Mouse (Mus musculus) midbrain, embryonic 13.5 days (tissue): Measurements from ENCODE around the gene Rab11fip3. TPM values are rescaled to one million over a fixed set of nuclear protein-coding genes. Genes with fewer than 3 reads are reported as not detected.
"Not testable (repeated sequence)": the region's sequence is repeated elsewhere in the genome, so short reads cannot be mapped to it uniquely, and the experiment has no call there.

Experiments used
- ATAC-seq: fragments of 200-750 bp; cut with Nextera tagmentation; 2 replicates; pipeline ENCODE4 v1.8.0; 2017; ENCODE audit warnings: mild to moderate bottlenecking, moderate TSS enrichment, moderate library complexity
- H3K27ac ChIP-seq: fragments of 300-500 bp; sonication (generic); 2 replicates; pipeline ENCODE4 v1.5.1; 2015; ENCODE audit warnings: inconsistent platforms, mild to moderate bottlenecking, moderate library complexity
- H3K27me3 ChIP-seq: fragments of 300-500 bp; sonication (generic); 2 replicates; pipeline ENCODE4 v1.6.1; 2015; ENCODE audit warnings: mild to moderate bottlenecking, inconsistent platforms
- H3K36me3 ChIP-seq: fragments of 300-500 bp; sonication (generic); 2 replicates; pipeline ENCODE4 v1.6.1; 2015; ENCODE audit warnings: mild to moderate bottlenecking, inconsistent platforms
- H3K4me1 ChIP-seq: fragments of 300-500 bp; sonication (generic); replicated peaks from 2 replicates; pipeline ENCODE4 v1.6.1; 2015; ENCODE audit warnings: inconsistent platforms
- H3K4me2 ChIP-seq: fragments of 300-500 bp; sonication (generic); replicated peaks from 2 replicates; pipeline ENCODE4 v1.6.1; 2015; ENCODE audit warnings: moderate library complexity, mild to moderate bottlenecking, inconsistent platforms
- H3K4me3 ChIP-seq: fragments of 300-500 bp; sonication (generic); replicated peaks from 2 replicates; pipeline ENCODE4 v1.5.1; 2015; ENCODE audit warnings: mild to moderate bottlenecking, inconsistent platforms
- H3K9ac ChIP-seq: fragments of 300-500 bp; sonication (generic); replicated peaks from 2 replicates; pipeline ENCODE4 v1.6.1; 2015; ENCODE audit warnings: mild to moderate bottlenecking, inconsistent platforms
- H3K9me3 ChIP-seq: fragments of 300-500 bp; sonication (generic); 2 replicates; pipeline ENCODE4 v1.6.1; 2016; ENCODE audit warnings: mild to moderate bottlenecking, inconsistent platforms
- WGBS: fragments of 180-500 bp; shearing (Covaris S2); methylation state at CpG from one replicate; pipeline ENCODE4 v1.1.7; 2015; 5-methylcytosine and 5-hydroxymethylcytosine counted together
- polyA plus RNA-seq: library from polyadenylated mRNA; unstranded; fragments of >200 nt; fragmentation: Nextera tagmentation; extraction: Ambion mirVana; gene quantifications from 2 replicates; pipeline ENCODE4 v1.2.1, GENCODE M21; 2015

The Rab11fip3 gene
- polyA plus RNA-seq, 1 experiment from 2014 or later: 35.0 TPM

DNA sequence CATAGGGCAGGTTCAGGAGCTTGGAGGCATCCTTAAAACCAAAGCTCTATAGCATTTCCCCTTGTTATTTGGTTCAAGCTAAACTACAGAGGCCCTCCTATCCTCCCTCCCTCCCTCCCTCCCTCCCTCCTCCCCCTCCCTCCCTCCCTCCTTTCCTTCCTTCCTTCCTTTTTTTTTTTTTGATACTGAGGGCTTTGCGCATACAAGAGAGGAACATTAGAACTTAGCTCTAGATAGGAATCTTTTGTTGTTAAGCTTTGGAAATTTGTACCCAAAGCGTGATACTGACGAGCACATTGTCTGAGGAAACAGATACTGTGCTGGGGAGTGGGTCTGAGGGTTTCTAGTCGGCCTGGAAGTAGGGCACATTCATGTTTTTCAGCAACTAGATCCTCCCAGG is 36.3 kb upstream of the Rab11fip3 start:
- no peak for ATAC-seq
- no peak overlapping the region for H3K4me3 ChIP-seq
- H3K27me3 ChIP-seq: peaks cover 5% of the 10 kb centered on the region; the same call in 1 of the 2 replicates
- H3K4me1 ChIP-seq: peaks cover under 1% of the 10 kb centered on the region; the same call in 1 of the 2 replicates
- WGBS: 67% methylated on average over 3 of the region's 4 CpGs
- no peaks in the 10 kb centered on the region for H3K9me3 ChIP-seq
- H3K27ac ChIP-seq: no peak overlapping the region
- H3K9ac ChIP-seq: no peak overlapping the region
- no peaks in the 10 kb centered on the region for H3K36me3 ChIP-seq
- H3K4me2 ChIP-seq: no peak overlapping the region

DNA sequence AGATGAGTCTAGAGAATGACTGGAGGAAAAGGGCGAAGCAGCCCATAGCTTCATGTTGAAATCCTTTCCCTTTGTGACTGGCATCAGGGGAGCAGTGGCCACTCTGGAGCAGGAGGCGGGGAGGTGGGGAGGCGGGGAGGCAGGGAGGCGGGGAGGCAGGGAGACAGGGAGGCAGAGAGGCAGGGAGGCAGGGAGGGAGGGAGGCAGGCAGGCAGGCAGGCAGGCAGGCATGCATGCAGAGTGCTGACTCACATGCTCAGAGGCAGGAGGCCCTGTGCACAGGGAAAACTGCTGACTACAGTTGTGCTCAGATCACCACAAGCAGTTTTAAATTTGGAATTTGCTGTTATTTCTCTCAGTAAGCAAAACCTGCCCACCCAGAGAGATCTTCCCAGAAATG is 32.1 kb upstream of the Rab11fip3 start:
- ATAC-seq: no peak
- no peak overlapping the region for H3K4me2 ChIP-seq
- H3K27ac ChIP-seq: no peak overlapping the region
- no peak overlapping the region for H3K9ac ChIP-seq
- no peak overlapping the region for H3K4me3 ChIP-seq
- H3K36me3 ChIP-seq: no peaks in the 10 kb centered on the region
- no peaks in the 10 kb centered on the region for H3K27me3 ChIP-seq
- no peaks in the 10 kb centered on the region for H3K9me3 ChIP-seq
- no peaks in the 10 kb centered on the region for H3K4me1 ChIP-seq
- WGBS: 26% methylated on average over 4 of the region's 4 CpGs

DNA sequence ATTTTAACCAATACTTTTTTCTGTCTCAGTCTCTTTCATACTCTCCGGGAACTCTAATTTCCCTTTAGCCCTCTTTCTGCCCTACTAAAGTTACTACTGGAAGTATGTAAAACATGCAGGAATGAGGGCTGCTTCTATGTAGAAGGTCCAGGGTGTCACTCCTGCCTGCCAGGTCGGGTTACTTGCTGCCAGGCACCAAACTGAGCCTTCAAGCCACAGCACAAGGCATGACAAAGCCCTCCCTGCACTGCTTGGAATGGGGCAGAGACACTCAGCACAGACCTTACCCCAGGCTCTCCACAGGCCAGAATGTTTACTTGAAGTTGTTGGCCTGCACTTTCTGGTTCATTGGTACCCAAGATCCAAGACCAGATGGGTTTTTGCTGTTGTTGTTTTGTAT is 30.8 kb upstream of the Rab11fip3 start:
- H3K4me2 ChIP-seq: no peak overlapping the region
- no peaks in the 10 kb centered on the region for H3K36me3 ChIP-seq
- no peak overlapping the region for H3K27ac ChIP-seq
- H3K27me3 ChIP-seq: no peaks in the 10 kb centered on the region
- 43% methylated on average over 2 of the region's 2 CpGs for WGBS
- peaks cover 4% of the 10 kb centered on the region; the same call in 1 of the 2 replicates for H3K4me1 ChIP-seq
- no peak overlapping the region for H3K4me3 ChIP-seq
- no peaks in the 10 kb centered on the region for H3K9me3 ChIP-seq
- ATAC-seq: no peak
- no peak overlapping the region for H3K9ac ChIP-seq

DNA sequence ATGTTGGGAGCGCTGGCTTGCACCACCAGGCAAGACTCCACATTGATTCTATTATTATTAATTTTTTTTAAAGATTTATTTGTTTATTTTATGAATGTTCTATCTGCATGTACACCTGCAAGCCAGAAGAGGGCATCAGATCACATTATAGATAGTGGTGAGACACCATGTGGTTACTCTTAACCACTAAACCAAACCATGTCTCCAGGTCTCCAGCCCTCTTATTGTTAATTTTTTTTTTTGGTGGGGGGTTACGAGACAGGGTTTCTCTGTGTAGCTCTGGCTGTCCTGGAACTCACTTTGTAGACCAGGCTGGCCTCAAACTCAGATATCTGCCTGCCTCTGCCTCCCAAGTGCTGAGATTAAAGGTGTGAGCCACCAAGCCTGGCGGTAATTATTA is 30.0 kb upstream of the Rab11fip3 start:
- not testable (repeated sequence) for H3K9me3 ChIP-seq, H3K36me3 ChIP-seq, H3K9ac ChIP-seq, H3K4me3 ChIP-seq, H3K27me3 ChIP-seq, H3K4me2 ChIP-seq, ATAC-seq, H3K27ac ChIP-seq
- 68% methylated on average over 3 of the region's 3 CpGs for WGBS
- peaks cover 11% of the 10 kb centered on the region; the same call in 1 of the 2 replicates for H3K4me1 ChIP-seq

DNA sequence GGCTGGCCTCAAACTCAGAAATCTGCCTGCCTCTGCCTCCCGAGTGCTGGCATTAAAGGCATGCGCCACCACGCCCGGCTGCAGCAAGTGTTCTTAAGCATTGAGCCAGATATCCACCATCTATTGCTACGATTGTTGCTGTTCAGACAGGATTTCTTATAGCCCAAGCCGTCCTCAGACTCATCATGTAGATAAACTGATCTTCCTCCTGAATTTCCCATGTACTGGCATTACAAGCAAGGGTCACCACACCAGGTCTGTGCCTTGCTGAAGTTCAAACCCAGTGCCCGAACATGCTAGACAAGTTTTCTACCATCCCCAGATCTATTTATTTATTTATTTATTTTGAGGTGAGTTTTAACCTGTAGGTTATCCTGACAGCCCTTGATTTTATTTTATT is 29.1 kb upstream of the Rab11fip3 start:
- Histone ChIP-seq H3K27ac (no peak overlapping the region), H3K4me1 (peaks cover 14% of the 10 kb centered on the region; the same call in 1 of the 2 replicates), H3K4me3 (no peak overlapping the region), H3K4me2 (no peak overlapping the region), H3K36me3 (no peaks in the 10 kb centered on the region), H3K9ac (no peak overlapping the region), H3K9me3 (no peaks in the 10 kb centered on the region), H3K27me3 (no peaks in the 10 kb centered on the region)
- 94% methylated on average over 7 of the region's 7 CpGs for WGBS
- ATAC-seq: no peak

DNA sequence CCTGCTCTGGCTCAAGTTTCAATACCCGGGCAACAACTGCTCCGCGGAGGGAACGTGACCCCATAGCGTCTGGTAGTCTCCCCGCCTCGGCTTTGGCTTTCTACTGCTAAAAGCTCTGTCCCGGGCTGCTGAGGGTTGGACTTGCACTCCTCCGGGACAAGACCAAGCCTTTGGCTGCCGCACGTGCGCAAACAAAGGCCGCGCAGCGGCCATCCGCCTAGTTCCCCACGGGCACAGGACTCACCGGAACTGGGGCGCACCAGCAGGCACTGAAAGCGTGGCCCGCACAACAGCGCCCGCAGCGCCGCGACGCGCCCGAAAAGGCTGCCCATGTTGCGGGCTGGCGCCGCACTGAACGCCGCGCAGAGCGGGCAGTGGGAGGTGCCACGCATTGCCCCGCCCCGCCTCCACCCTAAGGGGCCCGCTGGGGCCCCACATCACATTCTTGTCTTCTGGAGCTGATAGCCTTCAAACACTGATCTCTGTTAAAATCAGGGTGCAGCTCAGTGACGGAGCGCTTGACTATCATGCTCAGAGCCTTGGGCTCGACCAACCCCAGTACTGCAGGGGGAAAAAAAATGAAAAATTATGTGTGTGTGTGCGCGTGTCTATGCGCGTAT is 25.9 kb upstream of the Rab11fip3 start, which contains the start of gene Nme4:
Nme4 (minus strand) TSS at position 482 of the 620 bp plus-strand sequence.
- WGBS: 3% methylated on average over 47 of the region's 47 CpGs
- H3K4me1 ChIP-seq: peaks cover 14% of the 10 kb centered on the region; the same call in 1 of the 2 replicates
- peak within 1 kb of the TSS; percentile 31 for H3K27ac ChIP-seq
- peak within 1 kb of the TSS; percentile 56 for H3K4me3 ChIP-seq
- H3K4me2 ChIP-seq: peak within 1 kb of the TSS; percentile 67
- no peaks in the 10 kb centered on the region for H3K9me3 ChIP-seq
- no peaks in the 10 kb centered on the region for H3K36me3 ChIP-seq
- ATAC-seq: peak; percentile 85
- no peaks in the 10 kb centered on the region for H3K27me3 ChIP-seq
- H3K9ac ChIP-seq: peak within 1 kb of the TSS; percentile 81

DNA sequence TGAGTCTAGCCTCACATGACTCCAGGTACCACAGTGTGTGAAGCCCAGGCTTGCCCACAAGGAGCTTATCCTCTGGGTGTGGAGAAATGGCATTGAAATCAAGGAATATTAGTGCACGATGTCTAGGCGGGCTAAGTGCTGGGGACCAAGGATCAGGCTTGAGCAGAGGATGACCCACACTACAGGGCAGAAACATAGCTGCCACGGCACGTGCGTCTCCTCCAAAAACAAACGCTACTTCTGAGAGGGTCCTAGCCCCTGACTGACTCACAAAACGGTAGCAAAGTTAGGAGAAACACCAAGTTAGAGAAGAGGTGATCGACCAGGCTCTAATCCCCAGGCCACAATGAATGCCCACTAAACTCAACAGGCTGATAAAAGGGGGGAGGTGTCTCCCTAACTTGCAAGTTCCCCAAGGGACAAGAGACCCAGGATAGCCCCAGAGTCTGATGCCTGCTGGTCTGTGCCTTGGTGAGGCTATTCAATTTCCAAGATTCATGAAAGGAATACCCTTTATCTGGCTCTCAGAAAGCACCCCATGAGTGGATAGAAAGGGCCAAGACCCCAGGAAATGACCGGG is 25.3 kb upstream of the Rab11fip3 start:
- Histone ChIP-seq H3K9ac (peak overlapping the region; percentile 81), H3K36me3 (no peaks in the 10 kb centered on the region), H3K4me2 (peak overlapping the region; percentile 67), H3K9me3 (no peaks in the 10 kb centered on the region), H3K27me3 (no peaks in the 10 kb centered on the region), H3K4me1 (peaks cover 17% of the 10 kb centered on the region; the same call in 1 of the 2 replicates), H3K4me3 (peak overlapping the region; percentile 56), H3K27ac (peak overlapping the region; percentile 31; the same call in 1 of the 2 replicates)
- ATAC-seq: no peak
- 22% methylated on average over 9 of the region's 9 CpGs for WGBS

DNA sequence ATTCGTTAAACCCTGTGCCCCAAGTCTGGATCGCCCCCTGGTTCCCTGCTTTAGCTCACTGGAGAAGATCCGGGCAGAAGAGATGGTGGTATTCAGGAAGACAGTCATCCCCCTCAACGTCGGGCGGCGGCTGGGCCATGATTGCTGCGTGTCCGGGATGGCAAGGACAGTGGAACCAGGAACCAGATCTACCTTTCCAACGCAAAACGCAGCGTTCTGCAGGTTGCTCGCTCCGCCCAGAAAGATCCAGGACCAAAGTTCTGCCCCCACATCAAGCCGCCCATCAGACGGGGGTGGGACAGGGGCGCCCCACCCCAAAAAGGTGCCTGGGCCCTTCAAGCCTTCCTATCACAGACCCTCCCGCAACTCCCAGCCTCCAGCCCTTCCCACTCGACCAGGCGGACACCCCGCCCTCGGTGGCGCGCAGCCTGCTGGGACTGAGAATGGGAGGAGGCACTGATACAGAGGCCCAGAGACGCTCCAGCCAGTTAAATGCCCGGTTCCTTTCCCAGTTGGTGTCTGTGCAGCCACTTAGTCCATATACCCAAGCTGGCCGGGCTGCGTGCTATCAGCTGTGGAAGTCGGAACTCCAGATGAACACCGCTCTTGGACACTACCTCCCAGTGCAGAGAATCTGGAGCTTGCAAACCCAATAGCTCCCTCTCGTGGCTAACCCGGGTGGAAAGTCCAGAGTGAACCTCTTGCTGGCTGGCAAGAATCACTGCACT is 20.7 kb upstream of the Rab11fip3 start, which contains the start of gene Decr2:
Decr2 (minus strand) TSS at position 433 of the 728 bp plus-strand sequence.
- peak within 1 kb of the TSS; percentile 90 for H3K4me2 ChIP-seq
- ATAC-seq: peak; percentile 85
- H3K9ac ChIP-seq: peak within 1 kb of the TSS; percentile 78
- no peaks in the 10 kb centered on the region for H3K36me3 ChIP-seq
- H3K4me3 ChIP-seq: peak within 1 kb of the TSS; percentile 59
- WGBS: 2% methylated on average over 31 of the region's 32 CpGs
- H3K9me3 ChIP-seq: no peaks in the 10 kb centered on the region
- no peaks in the 10 kb centered on the region for H3K27me3 ChIP-seq
- H3K4me1 ChIP-seq: peaks cover 16% of the 10 kb centered on the region; the same call in 1 of the 2 replicates
- H3K27ac ChIP-seq: peak within 1 kb of the TSS; percentile 82

DNA sequence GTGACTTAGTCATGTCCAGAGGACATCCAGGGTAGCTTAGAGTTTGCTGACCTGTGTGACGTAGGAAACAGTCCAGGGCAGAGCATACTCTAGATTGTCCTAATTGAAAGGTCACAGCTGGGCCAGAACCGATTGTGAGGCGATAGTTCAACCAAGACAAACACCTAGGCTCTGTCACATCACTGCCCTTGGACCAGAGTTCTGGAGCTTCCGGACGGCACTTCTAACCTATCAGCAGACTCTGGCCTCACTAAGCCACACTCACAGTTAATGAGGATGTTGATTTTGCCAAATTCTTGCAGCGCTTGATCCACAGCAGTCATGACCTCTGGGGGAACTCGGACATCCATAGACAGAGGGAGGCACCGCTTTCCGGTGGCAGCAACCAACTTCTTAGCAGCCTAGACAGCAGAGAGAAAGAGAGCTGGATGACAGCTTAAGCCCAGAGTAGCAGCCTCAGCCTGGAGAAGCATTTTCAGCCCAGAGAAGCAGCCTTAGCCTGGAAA is 17.8 kb upstream of the Rab11fip3 start:
- H3K27ac ChIP-seq: no peak overlapping the region
- H3K36me3 ChIP-seq: peaks cover 7% of the 10 kb centered on the region
- 91% methylated on average over 9 of the region's 9 CpGs for WGBS

DNA sequence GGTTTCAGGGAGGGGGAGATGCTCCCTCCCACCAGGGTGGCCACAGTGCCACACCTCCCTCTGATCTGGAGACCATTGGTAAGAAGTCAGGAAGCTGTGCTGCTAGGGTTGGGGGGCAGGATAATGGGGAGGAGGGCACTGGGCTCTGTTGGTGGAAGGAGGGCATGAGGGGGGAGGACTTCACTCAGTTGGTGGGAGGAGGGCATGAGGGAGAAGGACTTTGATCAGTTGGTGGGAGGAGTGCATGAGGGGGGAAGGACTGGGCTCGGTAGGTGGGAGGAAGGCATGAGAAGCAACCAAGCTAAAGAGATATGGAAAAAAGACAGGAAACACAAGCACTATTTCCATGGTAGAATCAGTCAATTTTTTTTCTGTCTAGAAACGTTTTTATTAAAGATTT is 11.5 kb upstream of the Rab11fip3 start:
- Histone ChIP-seq H3K9ac (no peak overlapping the region), H3K27me3 (no peaks in the 10 kb centered on the region), H3K27ac (no peak overlapping the region), H3K9me3 (no peaks in the 10 kb centered on the region), H3K4me3 (no peak overlapping the region), H3K36me3 (peaks cover 7% of the 10 kb centered on the region), H3K4me1 (no peaks in the 10 kb centered on the region), H3K4me2 (no peak overlapping the region)
- no peak for ATAC-seq
- 48% methylated on average over 2 of the region's 2 CpGs for WGBS

More for the DNA sequence above, 17.8 kb upstream of the Rab11fip3 start:
- peaks cover 6% of the 10 kb centered on the region; the same call in 1 of the 2 replicates for H3K4me1 ChIP-seq
- H3K4me3 ChIP-seq: no peak overlapping the region
- no peaks in the 10 kb centered on the region for H3K9me3 ChIP-seq
- no peak for ATAC-seq
- H3K27me3 ChIP-seq: no peaks in the 10 kb centered on the region
- no peak overlapping the region for H3K4me2 ChIP-seq
- no peak overlapping the region for H3K9ac ChIP-seq

DNA sequence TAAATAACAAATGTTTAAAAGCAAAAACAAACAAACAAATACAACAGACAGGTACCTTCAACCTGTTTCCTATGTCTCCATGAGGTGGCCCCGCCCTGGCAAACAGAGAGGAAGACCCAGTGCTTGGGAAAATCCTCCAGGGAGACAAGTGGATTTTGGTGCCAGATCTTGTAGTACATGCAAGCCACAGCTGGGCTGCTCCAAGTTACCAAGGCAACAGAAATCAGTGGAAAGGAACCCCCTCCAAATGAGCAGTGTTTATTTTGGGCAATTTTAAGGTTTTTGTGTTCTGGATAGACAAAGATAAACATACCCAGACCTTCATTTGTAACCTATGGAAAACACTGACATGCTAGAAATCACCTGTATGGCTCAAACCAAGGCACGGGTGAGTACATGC is 9.5 kb upstream of the Rab11fip3 start:
- H3K9me3 ChIP-seq: no peaks in the 10 kb centered on the region
- ATAC-seq: no peak
- WGBS: 79% methylated on average over 2 of the region's 2 CpGs
- H3K27me3 ChIP-seq: no peaks in the 10 kb centered on the region
- peaks cover 7% of the 10 kb centered on the region for H3K36me3 ChIP-seq
- H3K9ac ChIP-seq: no peak overlapping the region
- no peak overlapping the region for H3K4me3 ChIP-seq
- no peak overlapping the region for H3K27ac ChIP-seq
- no peak overlapping the region for H3K4me2 ChIP-seq
- H3K4me1 ChIP-seq: no peaks in the 10 kb centered on the region

DNA sequence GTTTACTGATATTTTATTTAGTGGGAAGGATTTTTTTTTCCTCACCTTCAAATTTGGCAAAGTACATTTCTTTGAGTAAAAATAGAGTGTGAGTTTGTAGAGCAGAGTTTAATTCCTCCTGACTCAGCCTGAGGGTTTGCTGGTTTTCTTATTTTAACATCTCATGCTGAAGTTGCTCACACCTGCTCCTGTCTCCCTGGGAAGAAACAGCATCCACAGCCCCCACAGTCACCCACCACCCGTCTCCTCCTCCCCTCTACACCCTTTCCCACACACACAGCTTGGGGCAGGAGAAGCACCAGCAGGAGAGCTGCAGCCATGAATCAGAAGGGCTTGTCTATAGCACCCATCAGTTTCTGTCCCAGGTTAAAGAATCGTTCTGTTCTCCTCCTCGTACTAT is 5.9 kb upstream of the Rab11fip3 start:
- Histone ChIP-seq H3K9ac (no peak overlapping the region), H3K9me3 (no peaks in the 10 kb centered on the region), H3K27me3 (peaks cover 15% of the 10 kb centered on the region), H3K4me2 (no peak overlapping the region), H3K36me3 (no peaks in the 10 kb centered on the region), H3K4me1 (no peaks in the 10 kb centered on the region), H3K4me3 (no peak overlapping the region), H3K27ac (no peak overlapping the region)
- 64% methylated on average over 3 of the region's 3 CpGs for WGBS
- ATAC-seq: no peak
